Mouse (Mus musculus): ENCODE results near the gene Dcdc2a. TPM values are rescaled to one million over a fixed set of nuclear protein-coding genes. Genes with fewer than 3 reads are reported as not detected.

Dcdc2a gene
- total RNA-seq, 2 experiments from 2014 or later = 6.7 to 9.4 TPM

DNA sequence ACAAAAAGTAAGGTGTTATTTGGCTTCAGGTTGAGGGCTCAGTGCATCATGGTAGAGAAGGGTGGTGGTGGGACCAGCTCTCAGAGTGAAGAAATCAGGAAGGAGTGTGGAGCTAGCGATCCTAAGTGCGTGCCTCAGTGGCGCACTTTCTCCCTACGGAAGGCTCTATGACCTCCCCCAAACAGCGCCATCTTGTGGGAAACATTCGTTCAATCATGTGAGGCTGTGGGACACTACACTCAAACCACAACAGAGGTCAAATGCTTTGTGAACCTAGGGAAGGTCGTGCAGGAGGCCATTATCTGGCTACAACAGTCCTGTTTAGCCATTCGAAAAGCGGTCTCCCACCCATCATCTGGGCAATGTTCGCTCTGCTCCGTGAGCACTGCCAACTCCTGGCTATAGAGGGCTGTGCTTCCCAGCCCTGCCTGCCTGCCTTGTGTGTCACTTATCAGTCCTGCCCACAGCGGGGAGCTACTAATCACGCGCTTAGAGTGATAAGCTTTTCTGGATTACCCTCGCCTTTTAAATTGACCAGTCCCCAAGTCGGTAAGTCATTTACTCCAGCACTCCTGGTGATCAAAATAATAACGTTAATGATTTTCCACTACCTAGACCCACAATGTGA lies 94.5 kb downstream of the Dcdc2a start:
- intact Hi-C loops (cut with DNase I) = no loop called here
- DNase-seq (ENCODE audit: extremely low spot score in 1 of 2, low spot score in 2 of 2) = no peak

DNA sequence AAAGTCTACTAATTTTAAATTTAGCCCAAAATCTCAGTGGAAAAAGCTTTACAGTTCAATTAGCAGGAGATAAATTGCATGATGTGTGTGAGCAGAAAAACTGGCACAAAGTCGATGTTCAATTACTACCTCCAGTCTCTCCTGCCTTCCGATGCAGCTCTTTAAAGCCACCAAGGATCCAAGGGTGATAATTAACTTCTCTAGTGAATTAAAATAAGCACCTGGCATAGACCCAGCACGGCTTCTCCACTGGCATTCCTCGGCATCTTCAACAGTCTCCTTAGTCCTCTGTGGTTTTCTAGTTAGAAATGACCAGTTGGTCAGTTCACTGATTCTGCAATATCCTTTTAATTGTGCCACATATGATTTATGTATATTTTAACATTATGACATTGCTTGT lies 95.1 kb downstream of the Dcdc2a start:
- DNase-seq (ENCODE audit: extremely low spot score in 1 of 2, low spot score in 2 of 2) = peak in 1 of 2 experiments; percentile 14
- intact Hi-C loops (cut with DNase I) = no loop called here

GRCm38 (mm10) chr13:25159917-25160316 lies 104.1 kb downstream of the Dcdc2a start:
- DNase-seq (ENCODE audit: extremely low spot score in 1 of 2, low spot score in 2 of 2) = no peak
- intact Hi-C loops (cut with DNase I) = no loop called here

DNA sequence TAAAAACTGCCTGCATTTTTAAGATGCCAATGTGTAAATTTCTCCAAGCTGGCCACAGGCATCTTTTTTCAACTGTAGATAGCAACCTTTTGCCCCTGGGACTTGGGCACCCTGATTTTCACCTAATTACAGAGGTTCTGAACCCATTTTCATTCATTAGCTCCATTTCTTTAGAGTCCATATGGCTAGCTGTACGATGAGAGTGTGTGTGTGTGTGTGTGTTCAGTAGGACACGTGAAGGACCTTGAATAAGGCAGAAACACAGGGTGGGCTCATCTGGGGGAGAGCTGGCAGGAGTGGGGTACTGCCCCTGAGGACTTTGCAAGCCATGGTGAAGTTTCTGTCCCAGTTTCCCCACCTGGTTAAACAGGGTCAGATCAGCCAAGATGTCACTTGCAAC lies 105.0 kb downstream of the Dcdc2a start:
- DNase-seq (ENCODE audit: extremely low spot score in 1 of 2, low spot score in 2 of 2) = no peak
- intact Hi-C loops (cut with DNase I) = no loop called here

- no peak for DNase-seq (ENCODE audit: extremely low spot score in 1 of 2, low spot score in 2 of 2)
Measured at GRCm38 (mm10) chr13:25162594-25162993, 106.8 kb downstream of the Dcdc2a start.

DNA sequence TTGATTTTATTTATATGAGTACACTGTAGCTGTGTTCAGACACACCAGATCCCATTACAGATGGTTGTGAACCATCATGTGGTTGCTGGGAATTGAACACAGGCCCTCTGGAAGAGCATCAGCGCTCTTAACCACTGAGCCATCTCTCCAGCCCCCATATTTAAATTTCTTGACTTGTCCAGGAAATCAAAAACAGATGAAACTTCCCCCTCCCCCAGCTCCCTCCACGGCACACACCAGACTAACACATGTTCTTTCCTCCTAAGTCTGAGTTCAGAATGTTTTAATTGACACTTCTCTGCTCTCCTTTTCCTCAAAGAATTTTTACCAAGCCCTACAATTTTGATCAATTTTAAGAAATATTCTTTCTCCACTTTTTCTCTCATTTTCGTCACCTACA lies 113.1 kb downstream of the Dcdc2a start:
- intact Hi-C loops (cut with DNase I) = no loop called here

More at GRCm38 (mm10) chr13:25162594-25162993, 106.8 kb downstream of the Dcdc2a start:
- intact Hi-C loops (cut with DNase I) = no loop called here

DNA sequence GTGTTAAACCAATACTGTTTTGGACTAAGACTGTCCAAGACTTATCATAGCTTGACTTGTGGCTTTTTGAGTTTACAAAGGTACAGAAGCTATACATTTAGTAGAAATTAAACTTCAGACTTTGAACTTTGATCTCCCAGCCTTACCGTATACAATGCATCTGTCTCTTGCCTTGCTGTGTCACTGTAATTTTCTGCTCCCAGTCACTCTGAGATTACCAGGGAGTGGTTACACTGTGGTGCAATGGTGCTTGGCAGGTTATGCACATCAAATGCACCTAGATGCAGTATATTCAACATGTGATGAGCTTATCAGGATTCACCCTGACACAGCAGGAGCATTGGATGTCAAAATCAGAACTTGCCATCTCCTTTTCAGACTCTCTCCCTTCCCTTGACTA lies 122.0 kb downstream of the Dcdc2a start:
- no peak for DNase-seq (ENCODE audit: extremely low spot score in 1 of 2, low spot score in 2 of 2)
- intact Hi-C loops (cut with DNase I) = no loop called here

More for the DNA sequence above, 113.1 kb downstream of the Dcdc2a start:
- DNase-seq (ENCODE audit: extremely low spot score in 1 of 2, low spot score in 2 of 2) = no peak

- intact Hi-C loops (cut with DNase I) = no loop called here
- peak in 1 of 2 experiments; percentile 34 for DNase-seq (ENCODE audit: extremely low spot score in 1 of 2, low spot score in 2 of 2)
Measured at GRCm38 (mm10) chr13:25178236-25179001, 122.6 kb downstream of the Dcdc2a start.

DNA sequence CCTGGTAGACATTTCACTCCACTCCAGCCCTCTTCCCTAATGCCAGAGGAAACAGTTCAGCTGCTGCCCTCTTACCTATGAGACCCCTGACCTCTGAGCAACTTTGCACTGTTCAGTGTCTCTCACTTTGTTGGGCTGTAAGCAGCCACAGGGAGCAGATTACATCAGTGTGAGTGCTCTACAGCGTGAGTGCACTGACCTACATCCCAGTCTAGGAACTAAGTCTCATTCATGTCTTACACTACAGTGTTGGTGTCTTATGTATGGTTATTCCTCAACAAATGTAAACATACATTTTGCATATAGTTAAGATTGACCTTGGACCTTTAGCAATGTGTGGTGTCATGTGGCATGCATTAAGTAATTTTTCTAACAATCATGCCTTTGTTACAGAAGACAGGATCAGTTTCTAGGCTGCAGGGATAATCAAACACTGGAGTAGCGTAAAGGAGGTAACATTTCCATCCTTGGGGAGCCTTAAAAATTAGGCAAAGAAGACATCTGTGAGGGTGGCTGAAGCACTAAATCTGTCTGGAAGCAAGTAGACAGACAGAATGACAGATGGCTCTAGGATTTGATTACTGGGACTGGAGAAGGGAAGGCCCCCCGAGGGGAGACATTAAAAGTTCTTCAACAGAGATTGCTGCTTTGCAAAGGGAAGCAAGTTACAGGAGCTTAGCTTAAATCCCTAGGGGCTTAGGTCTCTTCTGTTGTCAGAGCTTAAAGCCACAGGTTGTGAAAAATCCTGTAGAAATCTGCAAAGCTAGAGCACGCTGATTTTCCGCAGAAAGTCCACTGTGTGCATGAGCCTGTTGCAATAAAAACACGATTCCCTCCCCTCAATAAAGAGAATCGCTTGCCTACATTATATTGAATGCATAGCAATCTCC lies 130.9 kb downstream of the Dcdc2a start:
- intact Hi-C loops (cut with DNase I) = no loop called here
- no peak for DNase-seq (ENCODE audit: extremely low spot score in 1 of 2, low spot score in 2 of 2)

- peak in 1 of 2 experiments; percentile 32 for DNase-seq (ENCODE audit: extremely low spot score in 1 of 2, low spot score in 2 of 2)
- intact Hi-C loops (cut with DNase I) = no loop called here
Measured at GRCm38 (mm10) chr13:25187326-25187710, 131.5 kb downstream of the Dcdc2a start.

- no peak for DNase-seq (ENCODE audit: extremely low spot score in 1 of 2, low spot score in 2 of 2)
- intact Hi-C loops (cut with DNase I) = no loop called here
Measured at GRCm38 (mm10) chr13:25189419-25190144, 133.8 kb downstream of the Dcdc2a start.

DNA sequence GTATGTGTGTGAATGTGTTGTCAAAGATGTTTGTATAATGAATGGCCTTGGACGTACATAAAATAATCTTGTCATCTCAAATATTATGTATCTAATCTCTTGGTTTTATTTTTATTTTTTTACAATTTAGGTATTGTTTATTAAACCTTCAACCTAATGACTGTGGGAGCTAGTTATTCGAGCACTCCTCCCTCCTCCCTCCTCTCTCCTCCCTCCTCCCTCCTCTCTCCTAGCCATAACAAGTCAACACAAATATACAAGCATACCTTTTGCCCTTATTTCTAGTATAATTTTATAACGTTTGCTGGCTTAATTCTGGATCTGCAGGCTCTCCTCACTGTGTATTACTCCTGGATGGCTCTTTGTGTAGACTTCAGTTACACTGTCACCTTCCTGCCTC lies 134.4 kb downstream of the Dcdc2a start:
- DNase-seq (ENCODE audit: extremely low spot score in 1 of 2, low spot score in 2 of 2) = no peak
- intact Hi-C loops (cut with DNase I) = no loop called here

DNA sequence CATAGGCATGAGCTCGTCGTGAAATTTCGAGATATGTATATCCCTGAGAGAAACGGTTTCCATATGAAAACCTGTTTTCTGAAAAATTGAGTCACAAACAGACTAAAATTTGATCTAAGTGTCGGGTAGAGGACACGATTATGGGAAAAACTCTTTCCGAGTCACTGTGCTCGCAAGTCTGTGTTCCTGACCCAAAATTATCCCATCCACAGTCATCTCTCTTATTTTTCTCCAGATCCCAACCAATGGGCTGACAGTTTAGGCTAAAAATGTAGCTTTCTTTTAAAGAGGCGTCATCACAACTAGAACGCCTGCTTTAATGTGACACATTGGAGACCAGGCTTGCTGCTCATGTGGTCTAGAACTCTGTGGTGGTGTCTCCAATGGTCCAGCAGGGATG lies 139.9 kb downstream of the Dcdc2a start:
- DNase-seq (ENCODE audit: extremely low spot score in 1 of 2, low spot score in 2 of 2) = no peak
- intact Hi-C loops (cut with DNase I) = no loop called here

GRCm38 (mm10) chr13:25199916-25200315 lies 144.1 kb downstream of the Dcdc2a start:
- intact Hi-C loops (cut with DNase I) = no loop called here
- DNase-seq (ENCODE audit: extremely low spot score in 1 of 2, low spot score in 2 of 2) = no peak

GRCm38 (mm10) chr13:25206950-25207349 lies 151.1 kb downstream of the Dcdc2a start:
- intact Hi-C loops (cut with DNase I) = no loop called here
- no peak for DNase-seq (ENCODE audit: extremely low spot score in 1 of 2, low spot score in 2 of 2)

- no peak for DNase-seq (ENCODE audit: extremely low spot score in 1 of 2, low spot score in 2 of 2)
- intact Hi-C loops (cut with DNase I) = no loop called here
Measured at GRCm38 (mm10) chr13:25218394-25218793, 162.6 kb downstream of the Dcdc2a start.

- intact Hi-C loops (cut with DNase I) = no loop called here
- no peak for DNase-seq (ENCODE audit: extremely low spot score in 1 of 2, low spot score in 2 of 2)
Measured at GRCm38 (mm10) chr13:25220186-25220787, 164.5 kb downstream of the Dcdc2a start.

- no peak for DNase-seq (ENCODE audit: extremely low spot score in 1 of 2, low spot score in 2 of 2)
- intact Hi-C loops (cut with DNase I) = no loop called here
Measured at GRCm38 (mm10) chr13:25251893-25252292, 196.1 kb downstream of the Dcdc2a start.
